Mouse (Mus musculus) right cerebral cortex, adult 2 months (tissue): ENCODE results near the gene Olfr1320.

Experiments used
- DNase-seq, 2 experiments: peaks; one replicate each; pipeline ENCODE4 v3.0.0; 2021 to 2022; ENCODE audit warnings: low spot score in 2 of 2

Gene Olfr1320

DNA sequence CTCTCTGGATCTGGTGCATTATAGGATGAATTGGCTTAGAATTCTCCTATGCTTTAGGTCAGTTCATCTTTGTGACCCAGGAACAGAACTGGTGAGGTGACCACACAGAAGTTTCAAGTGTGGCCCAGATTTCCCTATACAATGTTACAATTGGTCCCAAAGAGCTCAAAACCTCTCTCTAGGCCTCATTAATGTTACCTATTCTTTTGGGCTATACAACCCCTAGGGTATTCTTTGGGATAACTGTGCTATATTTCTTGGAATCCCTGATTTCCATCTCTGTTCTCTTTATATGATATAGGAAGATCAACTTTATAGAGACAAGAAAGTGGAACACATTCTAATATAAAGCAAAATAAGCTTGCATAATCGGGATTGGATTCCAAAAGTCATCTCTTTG is at the start of gene Olfr1320:
Gene Olfr1320 (plus strand): TSS at position 301 of the 400 bp plus-strand sequence.
- no peak for DNase-seq

DNA sequence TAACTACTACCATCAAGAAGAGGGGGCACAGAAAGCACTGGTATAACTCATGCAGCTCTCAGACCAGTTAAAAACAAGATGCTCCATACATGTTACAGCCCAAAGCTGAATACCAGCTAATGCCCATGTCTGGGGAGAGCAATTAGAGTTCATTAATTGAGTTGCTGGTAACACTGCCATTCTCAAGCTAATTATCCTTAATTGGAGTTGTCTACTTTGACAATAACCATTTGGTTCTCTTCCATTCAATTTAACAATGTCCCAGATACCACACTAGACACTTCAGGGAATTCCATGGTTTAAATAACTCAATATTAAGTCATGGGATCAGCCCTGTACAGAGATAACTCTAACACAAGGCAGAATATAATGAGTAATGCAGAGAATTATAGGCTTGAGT is 44.6 kb upstream of the Olfr1320 start:
- no peak for DNase-seq

DNA sequence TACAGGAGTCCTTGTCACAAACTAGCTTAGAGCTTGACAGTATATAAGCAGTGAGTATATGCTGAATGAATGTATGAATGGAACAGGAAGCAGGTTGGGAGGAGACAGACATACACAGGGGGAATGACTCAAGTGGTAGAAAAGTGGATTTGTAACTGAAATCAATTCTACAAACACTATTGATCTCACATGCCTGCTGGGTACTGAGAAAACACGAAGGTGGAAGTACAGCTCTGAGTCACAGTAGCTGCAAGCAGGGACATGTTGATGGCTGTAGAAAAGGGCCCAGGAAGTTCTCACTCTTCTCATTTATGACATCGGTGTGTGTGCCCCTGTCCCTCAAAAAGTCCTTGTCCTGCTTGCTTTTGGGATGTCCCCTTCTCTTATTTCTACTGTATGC is 40.9 kb upstream of the Olfr1320 start:
- no peak for DNase-seq

DNA sequence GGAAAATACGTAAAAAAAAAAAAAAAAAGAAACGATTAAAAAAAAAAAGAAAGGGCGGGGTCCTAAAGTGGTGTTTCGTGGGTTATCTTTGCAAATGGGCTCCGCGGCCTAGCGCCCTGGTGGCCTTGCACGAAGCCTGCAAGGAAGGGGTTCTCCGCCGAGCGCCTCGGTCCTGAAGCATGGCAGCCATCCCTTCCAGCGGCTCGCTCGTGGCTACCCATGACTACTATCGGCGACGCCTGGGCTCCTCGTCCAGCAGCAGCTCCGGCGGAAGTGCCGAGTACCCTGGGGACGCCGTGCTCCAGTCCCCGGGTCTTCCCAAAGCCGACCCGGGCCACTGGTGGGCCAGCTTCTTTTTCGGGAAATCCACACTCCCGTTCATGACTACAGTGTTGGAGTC is 11.4 kb upstream of the Olfr1320 start:
- peak in 1 of 2 experiments; percentile 3 for DNase-seq
